Mouse (Mus musculus): Measurements from ENCODE around the gene Hist1h2ak.
A peak's percentile ranks its signal among the peaks of the same experiment; 100 is the strongest.
"Not testable (repeated sequence)": the region's sequence is repeated elsewhere in the genome, so short reads cannot be mapped to it uniquely, and the experiment has no call there.

Hist1h2ak gene

DNA sequence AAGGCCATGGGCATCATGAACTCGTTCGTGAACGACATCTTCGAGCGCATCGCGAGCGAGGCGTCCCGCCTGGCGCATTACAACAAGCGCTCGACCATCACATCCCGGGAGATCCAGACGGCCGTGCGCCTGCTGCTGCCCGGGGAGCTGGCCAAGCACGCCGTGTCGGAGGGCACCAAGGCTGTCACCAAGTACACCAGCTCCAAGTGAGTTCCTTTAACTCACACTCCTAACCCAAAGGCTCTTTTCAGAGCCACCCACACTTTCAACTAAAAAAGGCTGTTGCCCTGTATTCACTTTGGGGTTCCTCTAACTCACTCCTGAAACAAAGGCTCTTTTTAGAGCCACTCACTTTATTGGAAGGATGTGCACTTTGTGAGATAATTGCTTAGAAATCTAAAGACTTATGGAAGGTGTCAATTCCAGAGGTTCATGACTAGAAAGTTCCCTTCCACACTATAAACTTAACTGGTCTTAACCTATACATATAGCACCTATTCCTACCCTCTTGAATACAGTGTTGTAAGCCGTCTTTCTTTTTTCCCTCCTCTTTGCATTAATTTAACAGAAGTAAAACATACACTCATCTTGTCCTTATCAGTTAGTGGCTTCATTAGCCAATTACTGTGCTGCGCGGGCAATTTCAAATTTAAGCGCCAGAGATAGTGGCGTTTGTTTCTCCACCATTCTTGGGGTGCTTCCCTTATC, 821 bp upstream of the Hist1h2ak start:
- not testable (repeated sequence) for DNase-seq

DNA sequence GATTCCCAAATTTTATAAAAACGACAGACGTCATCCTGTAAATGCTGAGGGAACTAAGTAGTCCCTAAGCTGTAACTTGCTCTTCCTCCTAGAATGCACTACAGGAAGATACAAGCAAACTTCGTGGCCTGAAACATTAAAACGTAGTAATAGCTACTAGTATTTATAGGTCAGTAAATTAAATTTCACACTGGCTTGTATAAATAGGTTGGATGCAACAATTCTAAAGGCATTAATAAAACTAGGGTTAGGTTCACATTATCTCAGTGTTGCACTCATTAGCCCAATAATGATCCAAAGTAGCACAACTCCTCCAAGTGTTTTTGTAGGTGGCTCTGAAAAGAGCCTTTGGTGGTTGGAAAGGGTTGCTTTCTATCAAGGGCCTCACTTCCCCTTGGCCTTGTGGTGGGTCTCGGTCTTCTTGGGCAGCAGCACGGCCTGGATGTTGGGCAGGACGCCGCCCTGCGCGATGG, 540 bp downstream of the Hist1h2ak start:
- DNase-seq = no peak

DNA sequence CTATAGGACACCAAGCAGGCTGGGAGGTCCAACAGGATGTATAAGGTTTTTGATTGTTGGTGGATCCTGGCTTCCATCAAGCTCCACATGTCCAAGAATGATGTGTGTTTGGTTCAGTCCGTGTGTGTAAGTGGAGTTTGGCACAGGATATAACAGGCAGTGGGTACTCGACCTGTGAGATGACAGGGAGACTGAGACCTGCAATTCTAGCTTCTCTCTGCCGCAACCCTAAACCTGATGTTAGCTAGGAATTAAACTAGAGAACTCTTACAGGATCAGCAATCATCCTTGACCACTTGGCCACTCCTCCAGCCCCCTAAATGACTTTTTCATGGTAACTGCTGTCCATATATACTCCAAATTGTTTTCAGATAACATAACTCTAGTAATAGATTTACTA, 1.3 kb downstream of the Hist1h2ak start:
- no peak for DNase-seq

DNA sequence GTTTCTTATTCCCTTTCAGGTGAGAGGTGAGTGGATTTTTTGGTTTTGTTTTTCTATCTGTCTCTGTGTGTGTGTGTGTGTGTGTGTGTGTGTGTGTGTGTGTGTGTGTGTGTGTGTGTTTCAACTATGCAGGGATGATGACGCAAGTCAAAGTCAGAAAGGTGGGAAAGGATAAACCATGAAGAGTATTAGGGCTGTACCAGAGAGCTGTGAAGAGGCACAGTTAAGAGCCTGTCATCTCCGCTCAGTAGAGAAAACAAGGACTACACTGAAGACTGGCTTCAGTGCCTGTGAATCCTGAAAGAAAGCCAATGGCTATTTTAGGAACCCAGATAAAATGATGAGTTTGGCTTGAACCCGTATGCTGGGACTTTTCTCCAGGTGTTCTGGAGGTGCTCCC, 1.8 kb downstream of the Hist1h2ak start:
- no peak for DNase-seq

DNA sequence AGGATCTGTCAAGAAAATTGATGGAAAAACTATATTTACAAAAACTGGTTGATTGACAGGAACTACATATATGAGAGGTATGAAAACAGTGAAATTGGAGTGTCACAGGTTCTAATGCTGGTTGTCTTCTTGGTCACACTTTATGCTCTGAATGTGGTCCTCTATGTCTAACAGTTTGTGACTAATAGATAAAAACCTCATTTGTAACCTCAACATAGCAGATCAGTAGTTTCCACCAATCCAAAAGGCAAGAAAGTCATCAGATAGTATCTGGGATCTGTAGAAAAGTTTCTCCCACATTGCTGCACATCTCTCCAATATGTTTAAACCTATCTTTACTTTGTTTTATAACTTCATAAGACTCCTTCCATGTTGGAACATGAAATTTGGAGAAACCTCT, 2.2 kb downstream of the Hist1h2ak start:
- DNase-seq = no peak

DNA sequence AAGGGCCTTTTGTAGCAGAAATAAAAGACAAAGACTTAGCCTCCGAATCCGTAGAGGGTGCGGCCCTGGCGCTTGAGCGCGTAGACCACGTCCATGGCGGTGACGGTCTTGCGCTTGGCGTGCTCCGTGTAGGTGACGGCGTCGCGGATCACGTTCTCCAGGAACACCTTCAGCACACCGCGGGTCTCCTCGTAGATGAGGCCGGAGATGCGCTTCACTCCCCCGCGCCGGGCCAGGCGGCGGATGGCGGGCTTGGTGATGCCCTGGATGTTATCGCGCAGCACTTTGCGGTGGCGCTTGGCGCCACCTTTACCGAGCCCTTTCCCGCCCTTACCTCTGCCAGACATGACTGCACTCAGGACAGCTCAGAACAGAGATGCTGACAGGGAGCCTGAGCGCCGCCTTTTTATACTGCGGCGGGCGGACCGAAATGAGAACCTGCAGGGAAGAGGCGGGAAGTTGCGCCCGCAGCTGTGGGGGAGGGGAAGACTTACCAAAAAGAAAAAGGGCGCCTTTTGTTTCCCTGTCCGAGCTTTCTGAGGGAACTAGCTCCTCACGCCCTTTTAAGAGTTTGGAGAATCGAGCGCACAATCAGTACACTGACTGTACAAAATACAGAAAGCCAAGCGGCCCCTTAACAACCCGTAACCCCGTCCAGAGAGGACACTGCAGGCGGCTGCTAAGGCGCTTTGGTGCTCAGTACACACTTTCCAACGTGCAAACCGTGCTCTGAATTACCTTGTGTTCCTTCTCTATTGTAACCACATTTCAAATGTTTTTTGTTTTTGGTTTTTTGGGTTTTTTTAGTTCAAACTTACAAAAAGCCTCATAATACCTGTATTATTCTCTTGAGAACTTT, 3.2 kb downstream of the Hist1h2ak start, which contains the start of gene Hist1h4k:
Gene Hist1h4k, minus strand, starts transcription at position 347 of the 859 bp plus-strand sequence.
- DNase-seq = peak; percentile 86

DNA sequence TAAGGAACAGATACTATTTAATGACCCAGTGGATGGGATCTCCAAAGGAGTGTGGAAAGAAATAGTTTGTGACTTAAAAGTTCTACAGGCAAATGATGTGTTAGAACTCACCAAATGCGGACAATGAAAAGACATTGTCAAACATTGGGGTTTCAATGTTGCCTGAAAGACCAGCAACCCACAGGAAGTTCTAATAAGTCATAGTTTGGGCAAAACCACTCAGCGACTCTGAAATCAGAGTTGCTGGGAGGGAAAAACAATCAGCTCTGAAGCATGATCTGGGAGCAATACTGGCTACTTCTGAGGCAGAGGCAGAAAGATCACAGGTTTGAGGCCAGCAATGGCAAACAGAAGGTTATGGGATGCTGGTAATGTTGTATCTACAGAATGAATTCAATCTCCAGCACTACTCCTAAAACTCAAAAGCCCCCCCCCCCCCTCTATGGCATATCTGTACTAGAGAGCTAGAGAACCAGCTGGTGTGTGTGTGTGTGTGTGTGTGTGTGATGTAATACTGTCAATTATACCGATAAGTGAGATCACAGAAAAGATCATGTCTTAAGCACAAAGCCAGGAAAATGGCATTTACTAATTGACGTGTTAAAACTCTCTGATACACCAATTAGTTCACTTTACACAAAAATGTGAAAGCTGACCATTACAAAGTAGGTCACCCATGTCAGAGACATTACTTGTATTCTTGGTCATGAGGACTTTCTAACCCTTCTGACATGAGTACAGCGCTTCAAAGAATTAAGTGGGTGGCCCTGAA, 4.1 kb downstream of the Hist1h2ak start:
- no peak for DNase-seq

DNA sequence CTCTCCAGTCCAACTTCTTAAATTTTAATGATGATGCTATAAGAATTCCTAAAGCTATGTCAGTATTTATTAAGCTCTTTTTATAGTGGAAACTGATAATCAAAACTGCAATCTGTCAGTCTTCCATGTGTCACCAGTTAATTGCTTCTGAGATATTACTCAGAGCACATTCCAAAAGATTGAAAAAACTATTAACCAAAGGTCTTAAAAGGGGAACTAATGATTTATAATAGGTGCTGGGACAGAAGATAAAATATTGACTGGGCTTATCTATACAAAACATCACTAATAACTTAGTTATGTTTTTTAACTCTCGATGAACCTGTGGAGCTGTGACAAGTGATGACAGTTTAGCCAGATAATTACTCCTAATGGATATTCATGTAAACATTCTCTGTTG, 8.6 kb downstream of the Hist1h2ak start:
- no peak for DNase-seq

DNA sequence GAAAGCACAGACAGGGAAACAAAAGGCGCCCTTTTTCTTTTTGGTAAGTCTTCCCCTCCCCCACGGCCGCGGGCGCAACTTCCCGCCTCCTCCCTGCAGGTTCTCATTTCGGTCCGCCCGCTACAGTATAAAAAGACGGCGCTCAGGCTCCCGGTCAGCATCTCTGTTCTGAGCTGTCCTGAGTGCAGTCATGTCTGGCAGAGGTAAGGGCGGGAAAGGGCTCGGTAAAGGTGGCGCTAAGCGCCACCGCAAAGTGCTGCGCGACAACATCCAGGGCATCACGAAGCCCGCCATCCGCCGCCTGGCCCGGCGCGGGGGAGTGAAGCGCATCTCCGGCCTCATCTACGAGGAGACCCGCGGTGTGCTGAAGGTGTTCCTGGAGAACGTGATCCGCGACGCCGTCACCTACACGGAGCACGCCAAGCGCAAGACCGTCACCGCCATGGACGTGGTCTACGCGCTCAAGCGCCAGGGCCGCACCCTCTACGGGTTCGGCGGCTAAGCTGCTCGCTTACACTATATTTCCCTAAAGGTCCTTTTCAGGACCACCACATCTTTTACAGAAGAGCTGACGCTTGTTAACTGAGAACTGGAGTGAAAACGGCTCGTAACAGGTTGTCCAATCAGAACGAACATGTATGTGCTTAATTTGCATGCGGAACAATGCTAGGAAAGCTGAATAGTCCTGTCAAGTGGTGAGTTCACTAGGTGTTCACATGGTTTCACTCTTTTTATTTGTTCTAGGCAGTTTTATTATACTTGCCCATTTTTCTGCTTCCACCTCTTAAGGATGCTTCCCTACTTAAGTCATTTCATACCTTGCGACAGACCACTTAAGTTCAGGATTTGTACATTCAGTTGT, 18.5 kb downstream of the Hist1h2ak start, which contains the start of gene Hist1h4j:
Gene Hist1h4j, plus strand, starts transcription at position 159 of the 862 bp plus-strand sequence.
- peak; percentile 67 for DNase-seq

DNA sequence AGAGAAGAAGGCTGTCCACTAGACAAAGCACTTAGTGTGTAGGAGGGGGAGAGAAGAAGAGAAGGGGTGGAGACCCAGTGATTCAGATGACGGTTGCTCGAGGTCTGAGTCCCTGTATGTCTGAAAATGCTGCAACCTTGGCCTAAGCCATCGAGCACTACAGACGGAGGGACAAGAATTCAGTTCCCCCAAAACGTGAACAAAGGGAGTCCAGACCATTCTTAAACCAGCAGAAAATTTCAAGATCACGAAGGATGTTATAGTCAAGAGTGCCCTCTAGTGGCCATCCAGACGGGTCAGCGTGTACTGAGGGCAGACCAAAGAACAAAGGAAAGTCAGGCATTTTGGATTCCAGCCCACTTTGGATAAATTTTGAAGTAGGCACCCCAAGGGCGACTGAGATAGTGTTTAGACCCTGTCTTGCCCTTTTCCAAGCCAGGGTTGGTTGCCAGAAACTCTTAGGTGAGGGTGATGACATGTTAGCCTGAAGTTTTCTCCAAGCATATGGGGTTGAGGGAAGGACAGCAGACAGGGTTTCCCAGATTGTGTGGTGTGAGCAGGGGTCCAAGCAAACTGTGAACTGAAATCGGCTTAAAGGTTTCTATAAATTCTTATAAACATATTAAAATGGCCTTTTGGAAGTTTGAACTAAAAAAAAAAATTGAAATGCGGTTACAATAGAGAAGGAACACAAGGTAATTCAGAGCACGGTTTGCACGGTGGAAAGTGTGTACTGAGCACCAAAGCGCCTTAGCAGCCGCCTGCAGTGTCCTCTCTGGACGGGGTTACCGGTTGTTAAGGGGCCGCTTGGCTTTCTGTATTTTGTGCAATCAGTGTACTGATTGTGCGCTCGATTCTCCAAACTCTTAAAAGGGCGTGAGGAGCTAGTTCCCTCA, 19.4 kb downstream of the Hist1h2ak start:
- DNase-seq = peak; percentile 85

DNA sequence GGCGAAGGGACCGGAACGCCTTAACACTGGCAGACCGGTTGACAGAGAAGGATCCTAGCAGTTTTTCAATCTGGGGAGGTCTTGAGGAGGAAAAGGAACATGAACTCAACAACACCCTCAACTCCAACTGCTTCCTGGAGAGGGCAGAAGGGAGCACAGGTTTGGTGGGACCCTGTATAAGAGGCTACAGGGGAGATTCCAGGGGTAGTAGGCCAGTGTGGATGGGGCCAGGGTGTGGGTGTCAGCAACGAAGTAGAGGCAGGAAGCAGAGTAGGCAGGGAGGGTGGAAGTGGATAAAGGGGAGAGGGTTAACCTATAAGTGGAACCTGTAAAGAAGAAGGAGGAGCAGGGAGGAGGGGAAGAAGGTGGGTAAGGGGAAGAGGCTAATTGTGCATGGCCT, 20.2 kb downstream of the Hist1h2ak start:
- DNase-seq = no peak

DNA sequence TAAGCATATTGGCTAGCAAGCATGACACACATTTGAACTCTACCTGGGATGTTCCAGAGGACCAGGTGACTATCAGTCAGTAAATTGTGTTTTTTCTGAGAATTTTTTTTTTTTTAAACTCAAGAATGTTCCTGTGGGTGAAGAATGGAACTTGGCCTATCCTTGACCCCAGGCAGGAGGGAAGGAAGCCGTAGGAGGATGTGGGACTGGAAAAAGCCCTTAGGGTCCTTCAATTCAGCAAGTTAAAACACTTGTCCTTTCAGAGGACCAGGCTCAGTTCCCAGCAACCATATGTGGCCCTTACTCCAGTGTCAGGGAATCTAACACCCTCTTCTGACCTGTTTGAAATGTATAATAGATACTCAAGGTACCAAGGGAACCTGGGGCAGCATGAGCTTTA, 24.1 kb downstream of the Hist1h2ak start:
- DNase-seq = no peak

DNA sequence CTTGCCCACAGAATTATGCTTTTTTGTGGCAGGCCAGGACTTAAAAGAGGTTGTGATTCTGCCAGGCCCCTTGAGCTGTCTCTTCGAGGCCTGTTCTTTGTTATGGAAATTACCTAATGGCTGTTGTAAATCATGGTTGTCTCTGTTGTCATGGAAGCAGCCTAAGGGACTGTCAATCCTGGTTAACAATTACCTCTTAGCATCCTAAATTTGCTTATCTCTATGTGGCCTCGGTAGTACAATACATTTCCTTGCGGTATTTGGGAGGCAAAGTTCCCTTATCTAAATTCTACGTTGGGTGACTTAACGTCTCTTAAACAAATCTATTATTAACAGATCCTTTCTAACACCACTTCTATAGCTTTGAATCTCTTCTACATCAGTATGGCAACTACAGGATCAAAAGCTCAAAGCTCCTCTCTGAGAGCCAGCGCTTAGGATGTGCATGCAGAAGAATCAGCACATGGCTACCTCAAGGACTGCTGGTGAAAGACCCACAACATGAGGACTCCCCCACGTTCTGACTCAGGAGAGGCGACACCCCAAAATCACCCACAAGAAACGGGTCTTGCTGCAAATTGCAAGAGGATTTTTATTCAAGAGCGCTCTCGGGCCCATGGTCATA, 25.6 kb downstream of the Hist1h2ak start:
- DNase-seq = no peak

DNA sequence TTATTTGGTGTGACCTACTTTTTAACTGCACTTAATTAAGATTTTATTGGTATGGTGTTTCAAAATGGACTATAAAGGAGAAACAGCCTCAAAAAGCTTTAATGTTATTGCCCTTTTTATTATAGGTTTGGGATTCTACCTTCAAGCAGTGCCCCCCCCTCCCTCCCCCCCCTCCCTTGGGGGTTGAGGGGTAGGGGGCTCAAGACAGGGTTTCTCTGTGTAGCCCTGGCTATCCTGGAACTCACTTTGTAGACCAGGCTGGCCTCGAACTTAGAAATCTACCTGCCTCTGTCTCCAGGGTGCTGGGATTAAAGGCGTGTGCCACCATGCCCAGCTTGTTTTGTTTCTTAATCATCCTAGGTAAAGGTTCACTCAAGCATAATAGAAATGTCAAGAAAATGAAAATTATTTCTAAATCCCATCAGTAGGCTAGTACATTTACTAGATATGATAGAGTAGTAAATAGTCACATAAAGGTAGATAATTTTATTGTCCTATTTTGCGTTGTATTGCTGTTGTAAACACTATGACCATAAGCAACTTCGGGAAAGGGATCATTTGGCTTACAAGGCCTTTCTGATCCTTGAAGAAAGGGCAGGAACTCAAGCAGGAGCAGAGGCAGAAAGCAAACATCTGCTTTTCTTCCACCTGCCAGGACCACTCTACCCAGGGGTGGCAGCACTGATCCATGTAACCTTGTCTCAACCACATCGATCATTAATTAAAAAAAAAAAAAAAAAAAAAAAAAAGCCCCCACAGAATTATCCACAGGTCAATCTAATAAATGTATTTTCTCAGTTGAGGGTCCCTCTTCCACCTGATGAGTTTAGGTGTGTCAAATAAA, 30.4 kb downstream of the Hist1h2ak start:
- DNase-seq = no peak

DNA sequence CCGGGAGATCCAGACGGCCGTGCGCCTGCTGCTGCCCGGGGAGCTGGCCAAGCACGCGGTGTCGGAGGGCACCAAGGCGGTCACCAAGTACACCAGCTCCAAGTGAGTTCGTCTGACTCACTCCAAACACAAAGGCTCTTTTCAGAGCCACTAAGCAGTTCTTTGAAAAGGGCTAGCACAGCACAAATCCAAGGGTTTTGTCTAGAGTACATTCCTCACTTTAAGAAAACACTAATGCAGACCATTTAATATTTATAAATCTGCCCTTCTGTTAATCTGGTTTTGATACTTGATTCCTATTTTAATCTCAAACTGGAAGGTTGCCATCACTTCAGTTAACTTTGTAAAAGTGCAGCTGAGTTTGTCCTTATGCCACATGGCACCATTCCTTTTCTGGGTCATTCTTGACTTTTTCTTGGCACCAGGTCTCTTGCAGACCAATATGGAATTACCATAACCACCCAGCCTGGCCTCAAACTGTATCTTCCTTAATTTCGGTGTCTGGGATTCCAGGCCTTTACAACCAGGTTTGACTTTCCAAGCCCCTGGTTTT, 31.2 kb downstream of the Hist1h2ak start:
- DNase-seq = no peak

DNA sequence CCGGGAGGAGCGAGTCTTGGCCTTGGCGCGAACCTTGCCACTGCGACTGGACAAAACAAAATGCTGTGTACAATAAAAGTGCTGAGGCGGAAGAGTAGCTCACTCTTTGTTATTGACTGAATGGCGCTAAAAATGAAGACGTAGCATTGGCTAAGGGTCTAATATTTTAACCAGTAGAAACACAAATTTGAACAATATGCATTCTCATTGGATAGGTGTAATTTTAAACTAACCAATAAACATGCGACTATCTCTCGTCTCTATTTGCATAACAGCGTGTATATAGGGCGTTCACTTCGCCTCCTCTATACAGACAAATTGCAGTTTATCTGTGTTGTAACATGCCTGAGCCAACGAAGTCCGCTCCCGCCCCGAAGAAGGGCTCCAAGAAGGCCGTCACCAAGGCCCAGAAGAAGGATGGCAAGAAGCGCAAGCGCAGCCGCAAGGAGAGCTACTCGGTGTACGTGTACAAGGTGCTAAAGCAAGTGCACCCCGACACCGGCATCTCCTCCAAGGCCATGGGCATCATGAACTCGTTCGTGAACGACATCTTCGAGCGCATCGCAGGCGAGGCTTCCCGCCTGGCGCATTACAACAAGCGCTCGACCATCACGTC, 31.8 kb downstream of the Hist1h2ak start, which contains the start of gene Hist1h2bm:
Gene Hist1h2bm, plus strand, starts transcription at position 288 of the 616 bp plus-strand sequence.
- DNase-seq = peak; percentile 57

DNA sequence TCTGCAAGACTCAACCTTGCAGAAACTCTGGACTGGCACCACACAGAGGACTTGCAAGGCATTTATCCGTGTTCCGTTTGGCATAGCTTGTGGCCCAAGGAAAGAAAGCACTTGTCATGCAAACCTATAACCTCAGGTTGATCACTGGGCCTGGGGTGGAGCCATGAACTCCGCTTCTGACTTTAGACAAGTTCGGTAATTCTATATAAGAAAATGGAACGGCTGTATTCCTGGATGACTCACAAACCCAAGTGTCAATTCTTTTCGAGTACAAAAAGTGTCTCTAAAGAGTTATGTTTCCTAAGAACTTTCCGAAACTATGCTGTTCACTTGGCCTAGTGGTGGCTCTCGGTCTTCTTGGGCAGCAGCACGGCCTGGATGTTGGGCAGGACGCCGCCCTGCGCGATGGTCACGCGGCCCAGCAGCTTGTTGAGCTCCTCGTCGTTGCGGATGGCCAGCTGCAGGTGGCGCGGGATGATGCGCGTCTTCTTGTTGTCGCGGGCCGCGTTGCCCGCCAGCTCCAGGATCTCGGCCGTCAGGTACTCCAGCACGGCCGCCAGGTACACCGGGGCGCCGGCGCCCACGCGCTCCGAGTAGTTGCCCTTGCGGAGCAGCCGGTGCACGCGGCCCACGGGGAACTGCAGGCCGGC, 32.4 kb downstream of the Hist1h2ak start:
- DNase-seq = not testable (repeated sequence)
